Comparison of ENCODE assay signal across 7 mouse cellular contexts in genomic region chr8:106022483-106022882, GRCm38 (mm10). TPM values are rescaled to one million over a fixed set of nuclear protein-coding genes. Genes with fewer than 3 reads are reported as not detected.
DNase-seq lines count a peak whose midpoint lies in the region; ATAC-seq lines count a peak whose summit lies in the region.

No protein-coding gene starts in this region.

- H3K4me2 ChIP-seq in forebrain, embryonic 14.5 days (ENCODE audit: low read length): no peak overlapping the region
- H3K4me2 ChIP-seq in hindbrain, embryonic 13.5 days: no peak overlapping the region

- DNase-seq in R1 (ENCODE audit: low read depth, low spot score): peak; percentile 79
- peak; percentile 87 for DNase-seq in forebrain, embryonic 14.5 days (ENCODE audit: low spot score)
- DNase-seq in left cerebral cortex, adult 18-20 months (ENCODE audit: low spot score in 2 of 2): peak; percentile 81 to 85
- DNase-seq in skeletal muscle tissue, adult 2 months (ENCODE audit: low read depth, low spot score): peak; percentile 59

- ATAC-seq in cerebellum, adult (ENCODE audit: insufficient number of reproducible peaks, low FRiP score, low TSS enrichment): peak; percentile 75
- ATAC-seq in forebrain, embryonic 14.5 days: 0 out of 2 replicates have a peak, but pooled peaks have one; percentile 42
- ATAC-seq in hindbrain, embryonic 13.5 days (ENCODE audit: low FRiP score): peak; percentile 32; the same call in 1 of the 2 replicates
- ATAC-seq in megakaryocyte-erythroid progenitor cell, adult 5-6 weeks (replicated peaks; ENCODE audit: low FRiP score, low TSS enrichment, poor library complexity, severe bottlenecking): peak; percentile 85

- no peaks in the 10 kb centered on the region for H3K27me3 ChIP-seq in forebrain, embryonic 14.5 days (replicated peaks; ENCODE audit: control insufficient read depth, insufficient read depth, low read length)
- no peaks in the 10 kb centered on the region for H3K27me3 ChIP-seq in hindbrain, embryonic 13.5 days

- H3K36me3 ChIP-seq in forebrain, embryonic 14.5 days (ENCODE audit: control insufficient read depth, insufficient read depth, low read length): peaks cover 20% of the 10 kb centered on the region; the same call in 1 of the 2 replicates
- H3K36me3 ChIP-seq in hindbrain, embryonic 13.5 days: peaks cover 52% of the 10 kb centered on the region

- no peak overlapping the region for H3K27ac ChIP-seq in forebrain, embryonic 14.5 days (ENCODE audit: low read depth, low read length)
- no peak overlapping the region for H3K27ac ChIP-seq in hindbrain, embryonic 13.5 days

- H3K4me3 ChIP-seq in forebrain, embryonic 14.5 days (ENCODE audit: low read depth, low read length): no peak overlapping the region
- no peak overlapping the region for H3K4me3 ChIP-seq in hindbrain, embryonic 13.5 days

- no peak overlapping the region for H3K9ac ChIP-seq in forebrain, embryonic 14.5 days (ENCODE audit: low read length)
- H3K9ac ChIP-seq in hindbrain, embryonic 13.5 days: no peak overlapping the region

- H3K4me1 ChIP-seq in forebrain, embryonic 14.5 days (ENCODE audit: control insufficient read depth, insufficient read depth, low read length): no peaks in the 10 kb centered on the region
- H3K4me1 ChIP-seq in hindbrain, embryonic 13.5 days (replicated peaks): no peaks in the 10 kb centered on the region

- H3K9me3 ChIP-seq in forebrain, embryonic 14.5 days (replicated peaks; ENCODE audit: control insufficient read depth, low read length): no peaks in the 10 kb centered on the region
- no peaks in the 10 kb centered on the region for H3K9me3 ChIP-seq in hindbrain, embryonic 13.5 days

RNA-seq across cellular contexts. Expression of gene Ddx28, which starts 10.8 kb away (rescaled TPM):
- polyA plus RNA-seq in forebrain, embryonic 14.5 days (2014; fragmentation: Nextera tagmentation; extraction: Ambion mirVana): 21.6 and 22.2 TPM in 2 replicates
- 21.4 and 22.5 TPM in 2 replicates for polyA plus RNA-seq in hindbrain, embryonic 13.5 days (2015; fragmentation: Nextera tagmentation; extraction: Ambion mirVana)
- total RNA-seq in left cerebral cortex, adult 18-20 months (2021): 10 to 100 TPM; 14.5 to 17.2 TPM
- 11.6 and 18.3 TPM in 2 replicates for total RNA-seq in megakaryocyte-erythroid progenitor cell, adult 5-6 weeks (2014; fragmentation: Nextera tagmentation)
- total RNA-seq in megakaryocyte-erythroid progenitor cell, adult 5-6 weeks (2017): 11.8 and 14.4 TPM in 2 replicates

RNA-seq across cellular contexts. Expression of gene Dpep2nb, which starts 16.7 kb away (rescaled TPM):
- not detected in 2 replicates for polyA plus RNA-seq in forebrain, embryonic 14.5 days (2014; fragmentation: Nextera tagmentation; extraction: Ambion mirVana)
- 0.23 TPM in 1 of 2 replicates, not detected in the other for polyA plus RNA-seq in hindbrain, embryonic 13.5 days (2015; fragmentation: Nextera tagmentation; extraction: Ambion mirVana)
- not detected for total RNA-seq in left cerebral cortex, adult 18-20 months (2021)
- not detected in 2 replicates for total RNA-seq in megakaryocyte-erythroid progenitor cell, adult 5-6 weeks (2014; fragmentation: Nextera tagmentation)
- total RNA-seq in megakaryocyte-erythroid progenitor cell, adult 5-6 weeks (2017): not detected in 2 replicates

RNA-seq across cellular contexts. Expression of gene Dus2, which starts 31.3 kb away (rescaled TPM):
- polyA plus RNA-seq in forebrain, embryonic 14.5 days (2014; fragmentation: Nextera tagmentation; extraction: Ambion mirVana): 18.4 and 20.3 TPM in 2 replicates
- 23.3 and 23.6 TPM in 2 replicates for polyA plus RNA-seq in hindbrain, embryonic 13.5 days (2015; fragmentation: Nextera tagmentation; extraction: Ambion mirVana)
- total RNA-seq in left cerebral cortex, adult 18-20 months (2021): 10 to 100 TPM; 18.9 to 19.2 TPM
- 23.0 and 28.9 TPM in 2 replicates for total RNA-seq in megakaryocyte-erythroid progenitor cell, adult 5-6 weeks (2014; fragmentation: Nextera tagmentation)
- 13.8 and 22.5 TPM in 2 replicates for total RNA-seq in megakaryocyte-erythroid progenitor cell, adult 5-6 weeks (2017)

RNA-seq across cellular contexts. Expression of gene Nfatc3, which starts 36.2 kb away (rescaled TPM):
- polyA plus RNA-seq in forebrain, embryonic 14.5 days (2014; fragmentation: Nextera tagmentation; extraction: Ambion mirVana): 2.6 and 2.7 TPM in 2 replicates
- polyA plus RNA-seq in hindbrain, embryonic 13.5 days (2015; fragmentation: Nextera tagmentation; extraction: Ambion mirVana): 4.1 and 4.7 TPM in 2 replicates
- 10 to 100 TPM; 10.5 to 12.4 TPM for total RNA-seq in left cerebral cortex, adult 18-20 months (2021)
- total RNA-seq in megakaryocyte-erythroid progenitor cell, adult 5-6 weeks (2014; fragmentation: Nextera tagmentation): 102 and 103 TPM in 2 replicates
- total RNA-seq in megakaryocyte-erythroid progenitor cell, adult 5-6 weeks (2017): 35.0 and 35.3 TPM in 2 replicates

RNA-seq across cellular contexts. Expression of gene Dpep3, which starts 43.3 kb away (rescaled TPM):
- not detected in 2 replicates for polyA plus RNA-seq in forebrain, embryonic 14.5 days (2014; fragmentation: Nextera tagmentation; extraction: Ambion mirVana)
- polyA plus RNA-seq in hindbrain, embryonic 13.5 days (2015; fragmentation: Nextera tagmentation; extraction: Ambion mirVana): not detected in 2 replicates
- not detected for total RNA-seq in left cerebral cortex, adult 18-20 months (2021)
- total RNA-seq in megakaryocyte-erythroid progenitor cell, adult 5-6 weeks (2014; fragmentation: Nextera tagmentation): not detected in 2 replicates
- not detected in 2 replicates for total RNA-seq in megakaryocyte-erythroid progenitor cell, adult 5-6 weeks (2017)

Comparison
In these comparisons a context has a peak if more than half of its experiments do, and no peak if none do; other contexts are left out.
1. ATAC-seq: peak in every context shown above with its lines; median percentile 85 in megakaryocyte-erythroid progenitor cell, adult 5-6 weeks; 75 in cerebellum, adult; 42 in forebrain, embryonic 14.5 days; 32 in hindbrain, embryonic 13.5 days.